Comparison of ENCODE assay signal across 26 mouse cellular contexts in the genomic region with DNA sequence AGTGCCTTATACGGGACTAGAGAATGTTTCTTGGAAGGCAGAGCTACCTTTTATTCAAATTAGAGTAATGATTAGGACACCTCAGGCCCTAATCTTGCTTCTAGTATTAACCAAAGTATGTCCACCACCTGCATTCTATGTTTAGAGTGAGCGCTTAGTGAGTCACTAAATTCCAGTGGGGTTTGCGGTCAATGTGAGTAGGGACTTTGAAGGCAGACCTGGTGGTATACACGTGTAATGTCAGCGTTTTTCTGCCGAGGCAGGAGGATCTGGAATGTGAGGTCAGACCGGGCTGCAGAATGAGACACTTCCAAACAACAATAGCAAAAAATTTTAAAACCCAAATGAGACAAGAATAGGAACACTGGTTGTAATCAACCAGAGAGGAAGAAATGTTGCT. TPM values are rescaled to one million over a fixed set of nuclear protein-coding genes. Genes with fewer than 3 reads are reported as not detected.
DNase-seq lines count a peak whose midpoint lies in the region; TF ChIP-seq lines count a peak whose summit lies in the region.
"Had no signal": no experiment of that assay in that cellular context is flagged by ENCODE, and none has a peak within 500 bp of the region (broad histone marks: within the 10 kb centered on the region; RNA-seq: fewer than 3 reads in every experiment).

No protein-coding gene starts in this region.

- DNase-seq in 3T3-L1 (ENCODE audit: low read depth, low spot score) = peak; percentile 67
- peak; percentile 85 for DNase-seq in CH12.LX (ENCODE audit: extremely low read depth)
- peak; percentile 22 for DNase-seq in ZHBTc4 (ENCODE audit: low read depth, low spot score)
- DNase-seq in liver = no peak
- no peak for DNase-seq in adrenal gland, postnatal 36 days
- DNase-seq: adrenal gland, adult 2 months; adrenal gland, postnatal 10 days; adrenal gland, postnatal 25 days; cerebellum, adult 11-12 months; cerebellum, adult 2 months; cerebellum, postnatal 10 days; cerebellum, postnatal 36 days; embryo, embryonic 11 days had no signal

- no peak overlapping the region for H3K4me3 ChIP-seq in CH12.LX (replicated peaks in 1 of 3; ENCODE audit: low read depth in 2 of 3, low read length in 2 of 3, poor library complexity in 1 of 3)
- H3K4me3 ChIP-seq: erythroblast, embryonic 14.5 days; forebrain, embryonic 12.5 days had no signal

- no peaks in the 10 kb centered on the region for H3K27me3 ChIP-seq in CH12.LX (replicated peaks)
- H3K27me3 ChIP-seq: embryonic facial prominence, embryonic 13.5 days; embryonic facial prominence, embryonic 15.5 days; forebrain, embryonic 12.5 days had no signal

- H3K79me2 ChIP-seq in CH12.LX (replicated peaks; ENCODE audit: control insufficient read depth, extremely low read depth, insufficient read depth, poor library complexity, severe bottlenecking) = no peaks in the 10 kb centered on the region

- TF ChIP-seq POLR2A in CH12.LX (IDR thresholded peaks at IDR 0.05; ENCODE audit: low read depth, low read length) = no peak

- H3K9ac ChIP-seq in CH12.LX (ENCODE audit: insufficient read depth, low read depth) = no peak overlapping the region
- H3K9ac ChIP-seq: embryonic facial prominence, embryonic 13.5 days; embryonic facial prominence, embryonic 15.5 days; forebrain, embryonic 12.5 days had no signal

- no peaks in the 10 kb centered on the region for H3K9me3 ChIP-seq in CH12.LX (replicated peaks; ENCODE audit: low read length)
- H3K9me3 ChIP-seq: embryonic facial prominence, embryonic 13.5 days; embryonic facial prominence, embryonic 15.5 days; forebrain, embryonic 10.5 days; forebrain, embryonic 12.5 days had no signal

- in situ Hi-C loops in CH12.LX (cut with MboI; ENCODE audit: low pct_ligation_motif_present, low pct_unique_long_range_greater_than_20kb, low sequenced_read_pairs) = no loop called here

- H3K4me2 ChIP-seq in CH12.LX (ENCODE audit: insufficient read depth, low read depth, poor library complexity, severe bottlenecking) = peak overlapping the region; percentile 66

- peaks cover 32 to 49% of the 10 kb centered on the region in 2 experiments for H3K36me3 ChIP-seq in CH12.LX (replicated peaks in 1 of 2; ENCODE audit: control insufficient read depth in 1 of 2, insufficient read depth in 1 of 2, low read length in 1 of 2)

- dilution Hi-C loops in CH12.LX (cut with MboI; ENCODE audit: extremely low pct_ligation_motif_present, extremely low pct_unique_long_range_greater_than_20kb, low sequenced_read_pairs) = no loop called here

- TF ChIP-seq EP300 in CH12.LX (IDR thresholded peaks at IDR 0.05; ENCODE audit: low read length) = peak; percentile 42; the same call in 1 of the 2 replicates

- TF ChIP-seq RAD21 in CH12.LX (IDR thresholded peaks at IDR 0.05; ENCODE audit: low read depth, low read length) = no peak

- no peak overlapping the region for H3K27ac ChIP-seq in CH12.LX (ENCODE audit: insufficient read depth, low read depth)
- H3K27ac ChIP-seq: embryonic facial prominence, embryonic 13.5 days; embryonic facial prominence, embryonic 15.5 days; forebrain, embryonic 12.5 days had no signal

- no peak for TF ChIP-seq CTCF in CH12.LX (conservative IDR thresholded peaks at IDR 0.05 in 1 of 2, IDR thresholded peaks at IDR 0.05 in 1 of 2; ENCODE audit: low read depth in 2 of 2, low read length in 2 of 2)

- peaks cover 4 to 31% of the 10 kb centered on the region in 2 experiments; a peak in 3 of 4 replicates for H3K4me1 ChIP-seq in CH12.LX (ENCODE audit: control insufficient read depth in 1 of 2, insufficient read depth in 2 of 2)

TF ChIP-seq in CH12.LX, 34 proteins besides CTCF, POLR2A, EP300 and RAD21:
- TF ChIP-seq USF2 (conservative IDR thresholded peaks at IDR 0.05; ENCODE audit: low read depth, low read length) (no peak), PAX5 (IDR thresholded peaks at IDR 0.05; ENCODE audit: low read length) (no peak), ETS1 (conservative IDR thresholded peaks at IDR 0.05; ENCODE audit: low read depth, low read length) (peak; percentile 49), BHLHE40 (IDR thresholded peaks at IDR 0.05; ENCODE audit: low read depth, low read length) (peak; percentile 78), NELFE (IDR thresholded peaks at IDR 0.05; ENCODE audit: low read depth, low read length) (no peak), MAFK (IDR thresholded peaks at IDR 0.05; ENCODE audit: insufficient replicate concordance, low read length) (peak; percentile 54; the same call in 1 of the 2 replicates)

RNA-seq across cellular contexts. Expression of gene Mks1, which starts 1.5 kb away (rescaled TPM):
- total RNA-seq in CH12.LX (2012; rRNA removed) (17.9 and 24.4 TPM in 2 replicates), CH12.LX (2014; rRNA removed) (16.9 and 20.4 TPM in 2 replicates)
- 26.3 and 27.7 TPM in 2 replicates for polyA plus RNA-seq in CH12.LX (2012; ENCODE audit: insufficient read length, low read depth)
- 10 to 100 TPM in 1 of 2 experiments, 1 to 10 TPM in 1; 9.3 to 10.2 TPM for total RNA-seq in adrenal gland, postnatal 36 days (2021)

RNA-seq across cellular contexts. Expression of gene Epx, which starts 20.8 kb away (rescaled TPM):
- not detected in 2 replicates for total RNA-seq in CH12.LX (2012; rRNA removed)
- total RNA-seq in CH12.LX (2014; rRNA removed) = not detected in 2 replicates
- polyA plus RNA-seq in CH12.LX (2012; ENCODE audit: insufficient read length, low read depth) = 0.10 TPM in 1 of 2 replicates, not detected in the other
- total RNA-seq in adrenal gland, postnatal 36 days (2021) = not detected
- total RNA-seq: adrenal gland, adult 2 months; adrenal gland, postnatal 25 days; MEL had no signal
- polyA plus RNA-seq: adrenal gland, adult 2 months; CD4-positive, CD25-positive, alpha-beta regulatory T cell, adult 4 months; forebrain, embryonic 10.5 days; forebrain, embryonic 16.5 days had no signal

RNA-seq across cellular contexts. Expression of gene Lpo, which starts 26.5 kb away (rescaled TPM):
- total RNA-seq in CH12.LX (2012; rRNA removed) (not detected in 2 replicates), CH12.LX (2014; rRNA removed) (not detected in 2 replicates)
- not detected in 2 replicates for polyA plus RNA-seq in CH12.LX (2012; ENCODE audit: insufficient read length, low read depth)
- total RNA-seq in adrenal gland, postnatal 36 days (2021) = not detected
- total RNA-seq: adrenal gland, adult 2 months; adrenal gland, postnatal 10 days; adrenal gland, postnatal 25 days; common myeloid progenitor, adult 5-6 weeks; ES-E14; MEL had no signal
- polyA plus RNA-seq: adrenal gland, adult 2 months; CD4-positive, CD25-positive, alpha-beta regulatory T cell, adult 4 months; erythroblast, embryonic 14.5 days had no signal

RNA-seq across cellular contexts. Expression of gene Olfr462, which starts 37.5 kb away (rescaled TPM):
- 0.17 and 0.34 TPM in 2 replicates for total RNA-seq in CH12.LX (2012; rRNA removed)
- not detected in 2 replicates for total RNA-seq in CH12.LX (2014; rRNA removed)
- polyA plus RNA-seq in CH12.LX (2012; ENCODE audit: insufficient read length, low read depth) = not detected in 2 replicates
- total RNA-seq in adrenal gland, postnatal 36 days (2021) = not detected
- total RNA-seq: adrenal gland, adult 2 months; adrenal gland, postnatal 10 days; adrenal gland, postnatal 25 days; common myeloid progenitor, adult 5-6 weeks; ES-E14; MEL had no signal
- polyA plus RNA-seq: adrenal gland, adult 2 months; CD4-positive, CD25-positive, alpha-beta regulatory T cell, adult 4 months; cerebellum, adult 2 months; embryonic facial prominence, embryonic 11.5 days; embryonic facial prominence, embryonic 13.5 days; embryonic facial prominence, embryonic 15.5 days; erythroblast, embryonic 14.5 days; forebrain, embryonic 10.5 days; forebrain, embryonic 12.5 days; forebrain, embryonic 14.5 days; forebrain, embryonic 16.5 days; frontal cortex, adult 2 months had no signal

RNA-seq across cellular contexts. Expression of gene Olfr463, which starts 42.6 kb away (rescaled TPM):
- total RNA-seq in CH12.LX (2012; rRNA removed) (not detected in 2 replicates), CH12.LX (2014; rRNA removed) (not detected in 2 replicates)
- not detected in 2 replicates for polyA plus RNA-seq in CH12.LX (2012; ENCODE audit: insufficient read length, low read depth)
- total RNA-seq in adrenal gland, postnatal 36 days (2021) = not detected
- total RNA-seq: adrenal gland, adult 2 months; adrenal gland, postnatal 10 days; adrenal gland, postnatal 25 days; common myeloid progenitor, adult 5-6 weeks; ES-E14; MEL had no signal
- polyA plus RNA-seq: adrenal gland, adult 2 months; CD4-positive, CD25-positive, alpha-beta regulatory T cell, adult 4 months; cerebellum, adult 2 months; embryonic facial prominence, embryonic 11.5 days; embryonic facial prominence, embryonic 13.5 days; embryonic facial prominence, embryonic 15.5 days; erythroblast, embryonic 14.5 days; forebrain, embryonic 10.5 days; forebrain, embryonic 12.5 days; forebrain, embryonic 14.5 days; forebrain, embryonic 16.5 days; frontal cortex, adult 2 months had no signal

Comparison
In these comparisons a context has a peak if more than half of its experiments do, and no peak if none do; other contexts are left out.
1. DNase-seq: peak in 3T3-L1 (single experiment), CH12.LX (single experiment) and ZHBTc4 (single experiment); none in liver (single experiment) and adrenal gland, postnatal 36 days (0 of 2).